Mouse (Mus musculus): ENCODE results near the gene Ociad1. TPM values are rescaled to one million over a fixed set of nuclear protein-coding genes. Genes with fewer than 3 reads are reported as not detected.

Ociad1 gene
- total RNA-seq, 1 experiment from 2014 or later, result 317 TPM

GRCm38 (mm10) chr5:73279190-73279589 is 13.4 kb upstream of the Ociad1 start:
- ATAC-seq (replicated peaks in 1 of 2; ENCODE audit: insufficient read depth in 1 of 2, low FRiP score in 2 of 2, low TSS enrichment in 1 of 2, low read depth in 1 of 2, poor library complexity in 2 of 2, severe bottlenecking in 2 of 2), result no peak

- no peak for ATAC-seq (replicated peaks in 1 of 2; ENCODE audit: insufficient read depth in 1 of 2, low FRiP score in 2 of 2, low TSS enrichment in 1 of 2, low read depth in 1 of 2, poor library complexity in 2 of 2, severe bottlenecking in 2 of 2)
Measured at GRCm38 (mm10) chr5:73279732-73280566, 12.6 kb upstream of the Ociad1 start.

GRCm38 (mm10) chr5:73280567-73280850 is 12.1 kb upstream of the Ociad1 start:
- ATAC-seq (replicated peaks in 1 of 2; ENCODE audit: insufficient read depth in 1 of 2, low FRiP score in 2 of 2, low TSS enrichment in 1 of 2, low read depth in 1 of 2, poor library complexity in 2 of 2, severe bottlenecking in 2 of 2), result no peak

GRCm38 (mm10) chr5:73284046-73284445 is 8.5 kb upstream of the Ociad1 start:
- ATAC-seq (replicated peaks in 1 of 2; ENCODE audit: insufficient read depth in 1 of 2, low FRiP score in 2 of 2, low TSS enrichment in 1 of 2, low read depth in 1 of 2, poor library complexity in 2 of 2, severe bottlenecking in 2 of 2), result no peak

- no peak for ATAC-seq (replicated peaks in 1 of 2; ENCODE audit: insufficient read depth in 1 of 2, low FRiP score in 2 of 2, low TSS enrichment in 1 of 2, low read depth in 1 of 2, poor library complexity in 2 of 2, severe bottlenecking in 2 of 2)
Measured at GRCm38 (mm10) chr5:73285470-73285978, 7.1 kb upstream of the Ociad1 start.

DNA sequence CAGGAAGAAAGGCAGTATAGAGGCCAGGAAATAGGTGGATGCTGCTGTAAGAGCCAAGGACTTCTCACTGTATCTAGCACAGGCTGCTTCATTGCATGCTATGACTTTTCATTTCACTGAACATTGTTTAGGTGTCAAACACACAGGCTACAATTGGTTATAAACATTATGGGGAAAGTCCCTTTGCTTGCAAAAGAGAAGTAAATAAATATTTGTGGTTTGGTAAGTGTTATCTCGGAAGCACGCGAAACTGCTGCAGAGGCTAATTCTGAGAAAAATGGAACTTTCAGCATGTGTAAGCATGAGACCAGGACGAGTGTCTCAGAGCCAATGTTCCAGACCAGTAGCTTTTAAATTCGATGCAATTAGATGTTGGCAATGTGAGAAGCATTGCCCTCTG is 6.0 kb upstream of the Ociad1 start:
- ATAC-seq (replicated peaks in 1 of 2; ENCODE audit: insufficient read depth in 1 of 2, low FRiP score in 2 of 2, low TSS enrichment in 1 of 2, low read depth in 1 of 2, poor library complexity in 2 of 2, severe bottlenecking in 2 of 2), result peak; percentile 44 to 51

GRCm38 (mm10) chr5:73289900-73290299 is 2.7 kb upstream of the Ociad1 start:
- no peak for ATAC-seq (replicated peaks in 1 of 2; ENCODE audit: insufficient read depth in 1 of 2, low FRiP score in 2 of 2, low TSS enrichment in 1 of 2, low read depth in 1 of 2, poor library complexity in 2 of 2, severe bottlenecking in 2 of 2)

DNA sequence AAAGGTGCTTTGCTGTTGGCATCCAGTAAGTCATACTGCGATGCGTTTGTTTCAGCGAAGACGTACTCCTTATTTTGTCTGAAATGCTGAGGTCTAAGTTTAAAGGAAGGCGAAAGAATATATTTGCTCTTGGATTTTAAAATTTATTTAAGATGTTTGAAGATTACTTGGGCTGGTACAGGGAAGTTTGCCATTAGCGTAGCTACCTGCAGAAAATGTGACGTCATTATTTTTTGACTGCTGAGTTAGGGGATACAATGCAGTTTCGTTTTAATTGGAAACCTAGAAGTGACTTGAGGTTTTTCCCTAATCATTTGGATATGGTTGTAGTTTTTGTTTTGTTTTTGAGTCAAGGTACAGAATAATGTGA is 859 bp downstream of the Ociad1 start:
- no peak for ATAC-seq (replicated peaks in 1 of 2; ENCODE audit: insufficient read depth in 1 of 2, low FRiP score in 2 of 2, low TSS enrichment in 1 of 2, low read depth in 1 of 2, poor library complexity in 2 of 2, severe bottlenecking in 2 of 2)

DNA sequence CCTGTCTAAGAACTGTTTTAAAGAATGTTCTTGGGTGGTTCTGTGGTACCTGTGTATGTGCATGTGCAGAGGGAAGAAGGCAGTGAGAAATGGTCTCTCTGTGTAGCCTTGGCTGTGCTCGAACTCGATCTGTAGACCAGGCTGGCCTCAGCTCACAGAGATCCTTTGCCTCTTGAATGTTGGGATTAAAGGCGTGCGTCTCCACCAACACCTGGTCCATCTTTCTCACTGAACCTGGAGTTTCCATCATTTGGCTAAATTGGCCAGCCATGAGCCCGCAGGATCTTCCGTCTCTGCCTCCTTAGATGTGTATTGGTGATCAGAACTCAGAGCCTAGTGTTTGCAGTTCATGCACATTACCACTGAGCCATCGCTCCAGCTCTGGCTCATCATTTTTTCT is 2.4 kb downstream of the Ociad1 start:
- no peak for ATAC-seq (replicated peaks in 1 of 2; ENCODE audit: insufficient read depth in 1 of 2, low FRiP score in 2 of 2, low TSS enrichment in 1 of 2, low read depth in 1 of 2, poor library complexity in 2 of 2, severe bottlenecking in 2 of 2)

GRCm38 (mm10) chr5:73295916-73296315 is 3.3 kb downstream of the Ociad1 start:
- no peak for ATAC-seq (replicated peaks in 1 of 2; ENCODE audit: insufficient read depth in 1 of 2, low FRiP score in 2 of 2, low TSS enrichment in 1 of 2, low read depth in 1 of 2, poor library complexity in 2 of 2, severe bottlenecking in 2 of 2)

DNA sequence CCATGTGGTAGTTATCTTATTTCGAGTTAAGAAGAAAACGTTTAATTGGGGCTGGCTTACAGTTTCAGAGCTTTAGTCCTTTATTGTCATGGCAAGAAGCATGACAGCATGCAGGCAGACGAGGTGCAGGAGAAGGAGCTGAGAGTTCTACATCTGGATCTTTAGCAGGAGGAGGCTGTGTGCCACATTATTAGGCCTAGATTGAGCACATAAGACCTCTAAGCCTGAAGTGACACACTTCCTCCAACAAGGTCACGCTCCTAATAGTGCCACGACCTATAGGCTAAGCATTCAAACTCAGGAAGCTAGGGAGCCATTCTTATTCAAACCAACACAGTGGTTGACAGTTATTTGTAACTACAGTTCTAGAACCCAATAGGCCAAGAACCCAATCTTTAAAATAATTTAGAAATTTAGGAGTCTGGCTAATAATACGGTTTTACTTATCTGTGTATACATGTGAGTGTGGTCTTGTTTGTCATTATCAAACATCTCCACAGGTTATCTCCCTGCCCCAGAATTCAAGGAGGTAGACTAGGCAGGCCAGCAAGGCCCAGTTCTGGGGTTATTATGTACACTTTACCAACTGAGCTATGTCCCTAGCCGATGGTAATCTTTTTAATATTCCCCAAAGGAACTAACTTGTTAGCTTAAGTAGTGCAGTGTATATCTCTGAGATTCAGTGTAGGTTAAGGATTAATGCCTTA is 9.2 kb downstream of the Ociad1 start:
- no peak for ATAC-seq (replicated peaks in 1 of 2; ENCODE audit: insufficient read depth in 1 of 2, low FRiP score in 2 of 2, low TSS enrichment in 1 of 2, low read depth in 1 of 2, poor library complexity in 2 of 2, severe bottlenecking in 2 of 2)

DNA sequence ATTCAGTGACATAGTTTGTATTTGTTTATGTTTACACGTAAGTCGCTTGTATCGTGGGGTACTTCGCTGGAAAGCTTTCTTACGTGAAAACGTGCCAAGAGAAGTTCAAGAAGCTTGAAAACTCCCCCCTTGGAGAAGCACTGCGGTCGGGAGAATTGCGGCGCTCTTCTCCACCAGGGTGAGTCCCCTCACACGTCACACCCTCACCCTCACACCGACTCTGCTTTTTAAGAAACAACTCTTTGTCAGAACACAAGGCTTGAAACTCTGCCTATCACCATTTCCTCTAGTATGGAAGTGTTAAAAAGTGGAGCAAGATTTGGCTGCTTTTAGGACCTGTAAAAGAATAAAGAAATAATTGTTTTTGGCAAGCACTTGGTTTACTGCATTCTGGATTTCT is 11.9 kb downstream of the Ociad1 start:
- ATAC-seq (replicated peaks in 1 of 2; ENCODE audit: insufficient read depth in 1 of 2, low FRiP score in 2 of 2, low TSS enrichment in 1 of 2, low read depth in 1 of 2, poor library complexity in 2 of 2, severe bottlenecking in 2 of 2), result no peak

DNA sequence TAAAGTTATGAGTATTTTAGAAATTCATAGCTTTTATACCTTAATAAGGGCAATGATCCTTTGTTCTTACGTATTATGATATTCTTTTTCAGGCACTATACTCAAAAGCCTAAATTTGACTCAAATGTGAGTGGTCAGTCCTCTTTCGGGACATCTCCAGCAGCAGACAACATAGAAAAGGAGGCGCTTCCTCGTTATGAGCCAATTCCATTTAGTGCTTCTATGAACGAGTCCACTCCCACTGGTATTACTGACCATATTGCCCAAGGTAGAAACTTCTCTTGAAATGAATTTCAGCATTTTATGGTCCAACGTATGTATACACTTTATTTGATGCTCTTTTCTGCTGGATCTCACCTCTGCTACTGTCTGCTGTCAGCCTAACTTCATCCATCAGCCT is 13.9 kb downstream of the Ociad1 start:
- no peak for ATAC-seq (replicated peaks in 1 of 2; ENCODE audit: insufficient read depth in 1 of 2, low FRiP score in 2 of 2, low TSS enrichment in 1 of 2, low read depth in 1 of 2, poor library complexity in 2 of 2, severe bottlenecking in 2 of 2)

DNA sequence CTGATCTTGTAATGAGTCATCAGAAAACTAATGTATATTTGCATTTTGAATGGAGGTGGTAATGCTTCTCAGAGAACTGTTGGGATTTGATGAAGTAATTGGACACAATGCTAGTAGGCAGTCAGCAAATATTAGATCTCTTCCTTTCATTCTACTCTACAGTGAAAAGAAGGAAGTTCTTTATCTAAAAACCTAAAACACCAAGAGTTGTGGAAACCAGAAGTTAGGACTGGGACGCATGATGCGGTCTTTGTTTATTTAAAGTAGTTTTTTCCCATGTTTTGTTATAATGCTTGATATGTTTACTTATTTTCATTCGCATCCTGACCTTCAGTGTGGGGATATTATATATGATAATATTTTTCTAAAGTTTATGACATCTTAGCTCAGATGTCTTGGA is 14.7 kb downstream of the Ociad1 start:
- ATAC-seq (replicated peaks in 1 of 2; ENCODE audit: insufficient read depth in 1 of 2, low FRiP score in 2 of 2, low TSS enrichment in 1 of 2, low read depth in 1 of 2, poor library complexity in 2 of 2, severe bottlenecking in 2 of 2), result no peak

GRCm38 (mm10) chr5:73309496-73309895 is 16.9 kb downstream of the Ociad1 start:
- no peak for ATAC-seq (replicated peaks in 1 of 2; ENCODE audit: insufficient read depth in 1 of 2, low FRiP score in 2 of 2, low TSS enrichment in 1 of 2, low read depth in 1 of 2, poor library complexity in 2 of 2, severe bottlenecking in 2 of 2)

- ATAC-seq (replicated peaks in 1 of 2; ENCODE audit: insufficient read depth in 1 of 2, low FRiP score in 2 of 2, low TSS enrichment in 1 of 2, low read depth in 1 of 2, poor library complexity in 2 of 2, severe bottlenecking in 2 of 2), result no peak
Measured at GRCm38 (mm10) chr5:73310401-73310800, 17.8 kb downstream of the Ociad1 start.

DNA sequence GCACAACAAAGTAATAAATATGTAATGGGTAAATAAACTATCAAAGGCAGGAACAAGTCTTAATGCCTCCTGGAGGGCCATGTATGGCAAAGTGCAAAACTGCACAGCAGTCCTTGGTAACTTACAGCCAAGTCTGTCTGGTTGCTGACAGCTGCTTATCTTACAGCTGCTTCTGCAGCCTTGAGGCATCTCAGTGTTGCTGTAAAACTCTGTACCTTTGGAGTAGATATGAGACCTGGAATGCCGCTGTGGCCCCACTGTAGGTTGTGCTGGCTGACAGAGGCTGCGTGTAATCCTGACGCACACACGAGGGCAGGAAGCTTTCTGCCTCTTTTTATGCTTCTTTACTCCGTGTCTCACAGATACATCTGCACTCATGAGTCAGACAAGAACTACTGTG is 18.9 kb downstream of the Ociad1 start:
- ATAC-seq (replicated peaks in 1 of 2; ENCODE audit: insufficient read depth in 1 of 2, low FRiP score in 2 of 2, low TSS enrichment in 1 of 2, low read depth in 1 of 2, poor library complexity in 2 of 2, severe bottlenecking in 2 of 2), result peak in 1 of 2 experiments; percentile 14; a peak in 1 of 4 replicates

GRCm38 (mm10) chr5:73313591-73313990 is 21.0 kb downstream of the Ociad1 start:
- no peak for ATAC-seq (replicated peaks in 1 of 2; ENCODE audit: insufficient read depth in 1 of 2, low FRiP score in 2 of 2, low TSS enrichment in 1 of 2, low read depth in 1 of 2, poor library complexity in 2 of 2, severe bottlenecking in 2 of 2)

DNA sequence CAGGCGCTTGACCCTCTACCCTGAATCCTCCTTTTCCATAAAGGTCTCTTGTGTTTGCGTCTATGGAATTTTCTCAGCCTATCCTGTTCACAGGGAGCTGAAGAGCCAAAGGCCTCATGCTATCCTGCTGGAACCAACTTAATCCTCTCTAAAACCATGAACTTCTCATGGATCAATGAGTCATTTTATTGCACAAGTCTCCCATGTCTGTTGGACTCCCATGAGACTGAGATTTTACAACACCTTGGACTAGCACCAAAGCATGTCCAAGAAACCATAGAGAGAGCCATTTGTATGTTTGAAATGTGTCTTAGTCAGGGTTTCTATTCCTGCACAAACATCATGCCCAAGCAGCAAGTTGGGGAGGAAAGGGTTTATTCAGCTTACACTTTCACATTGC is 22.1 kb downstream of the Ociad1 start:
- no peak for ATAC-seq (replicated peaks in 1 of 2; ENCODE audit: insufficient read depth in 1 of 2, low FRiP score in 2 of 2, low TSS enrichment in 1 of 2, low read depth in 1 of 2, poor library complexity in 2 of 2, severe bottlenecking in 2 of 2)
